Mouse (Mus musculus): Measurements from ENCODE around the gene Dlgap1.

- TF ChIP-seq CTCF (IDR thresholded peaks at IDR 0.05; ENCODE audit: extremely low read depth, insufficient read depth, low read length) = no peak
- no peak for TF ChIP-seq POLR2A (IDR thresholded peaks at IDR 0.05; ENCODE audit: extremely low read depth, insufficient read depth, low read length)
Observed at GRCm38 (mm10) chr17:70626925-70627324, 658.1 kb downstream of the Dlgap1 start.
